Mouse (Mus musculus): ENCODE measurements at regions not wholly inside any gene's neighbourhood (a gene's known extent, or its start where the extent isn't known, plus 50 kb on each side); places are given as distances from the start of the nearest gene placed in this dataset.

DNA sequence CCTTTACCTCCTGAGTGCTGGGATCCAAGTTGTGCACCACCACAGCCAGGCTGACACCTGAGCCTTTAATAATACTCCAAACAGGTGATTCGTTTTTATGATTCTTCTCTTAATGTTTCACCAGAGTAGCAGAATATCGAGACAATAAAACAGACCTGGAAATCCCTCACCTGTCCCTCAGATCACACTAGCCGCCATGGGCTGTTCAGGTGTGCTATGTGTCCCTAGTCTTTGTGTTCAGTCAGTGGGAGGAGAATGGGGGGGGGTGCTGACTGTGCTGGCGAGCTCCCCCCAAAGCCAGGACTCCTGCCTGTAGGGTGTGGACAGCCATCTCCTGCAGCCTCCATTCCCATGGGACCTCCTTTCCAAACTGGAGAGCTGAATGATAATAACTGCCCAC is 168.9 kb upstream of the Nfe2l3 start:
- no peak for TF ChIP-seq CTCF (IDR thresholded peaks at IDR 0.05; ENCODE audit: low read depth, low read length)
- TF ChIP-seq POLR2A (IDR thresholded peaks at IDR 0.05; ENCODE audit: borderline replicate concordance, low read depth, low read length), result no peak

Data from bone marrow macrophage, adult 2 months (primary cell).